Mouse (Mus musculus): ENCODE measurements around the gene Nphs1.

- TF ChIP-seq CTCF (IDR thresholded peaks at IDR 0.05; ENCODE audit: borderline replicate concordance, insufficient read depth, low read depth, low read length) (no peak), POLR2A (IDR thresholded peaks at IDR 0.05; ENCODE audit: borderline replicate concordance, insufficient read depth, low read length) (no peak)
Measured at GRCm38 (mm10) chr7:30422560-30422959, 35.6 kb upstream of the Nphs1 start.
